Mouse (Mus musculus) embryonic fibroblast, embryonic 13.5 days (primary cell): ENCODE results near the gene Fuz.
A peak's percentile ranks its signal among the peaks of the same experiment; 100 is the strongest.

Experiments
- CTCF ChIP-seq: IDR thresholded peaks from 2 replicates; pipeline ENCODE4 v1.5.1; 2011; ENCODE audit warnings: mild to moderate bottlenecking, control low read depth, low read length, moderate library complexity, borderline replicate concordance; ENCODE audit not compliant: insufficient read depth
- POLR2A ChIP-seq: IDR thresholded peaks from 2 replicates; pipeline ENCODE4 v1.6.1; 2011; ENCODE audit warnings: low read depth, mild to moderate bottlenecking, control low read depth, low read length, moderate library complexity

GRCm38 (mm10) chr7:44895593-44896434 is at the start of gene Fuz:
- TF ChIP-seq POLR2A = peak; percentile 44
- 0 out of 2 replicates have a peak, but pooled peaks have one; percentile 7 for TF ChIP-seq CTCF
